Mouse (Mus musculus) intestine, embryonic 14.5 days (tissue): ENCODE results near the gene Sorl1. TPM values are rescaled to one million over a fixed set of nuclear protein-coding genes. Genes with fewer than 3 reads are reported as not detected.

Experiments
- ATAC-seq: fragments of 200-750 bp; cut with Nextera tagmentation; replicated peaks from 2 replicates; pipeline ENCODE4 v1.8.0; 2017; ENCODE audit warnings: low read depth, moderate number of reproducible peaks, moderate TSS enrichment, moderate library complexity; ENCODE audit not compliant: low FRiP score, low TSS enrichment
- DNase-seq: peaks from one replicate; pipeline ENCODE4 v3.0.0-alpha.2; 2018; ENCODE audit warnings: low spot score
- H3K27ac ChIP-seq: fragments of 300-500 bp; sonication (generic); 2 replicates; pipeline ENCODE4 v1.5.1; 2014; ENCODE audit warnings: low read depth, mild to moderate bottlenecking, control low read depth
- H3K27me3 ChIP-seq: fragments of 300-500 bp; sonication (generic); replicated peaks from 2 replicates; pipeline ENCODE4 v1.6.1; 2014; ENCODE audit warnings: low read length, control low read depth; ENCODE audit not compliant: control insufficient read depth, insufficient read depth
- H3K36me3 ChIP-seq: fragments of 300-500 bp; sonication (generic); 2 replicates; pipeline ENCODE4 v1.6.1; 2014; ENCODE audit warnings: low read length, control low read depth; ENCODE audit not compliant: control insufficient read depth, insufficient read depth
- H3K4me1 ChIP-seq: fragments of 300-500 bp; sonication (generic); replicated peaks from 2 replicates; pipeline ENCODE4 v1.6.1; 2014; ENCODE audit warnings: low read length, control low read depth, mixed read lengths; ENCODE audit not compliant: control insufficient read depth, insufficient read depth
- H3K4me2 ChIP-seq: fragments of 300-500 bp; sonication (generic); 2 replicates; pipeline ENCODE4 v1.6.1; 2014; ENCODE audit warnings: low read length
- H3K4me3 ChIP-seq: fragments of 300-500 bp; sonication (generic); 2 replicates; pipeline ENCODE4 v1.5.1; 2014; ENCODE audit warnings: low read depth, low read length, control low read depth, mixed read lengths
- H3K9ac ChIP-seq: fragments of 300-500 bp; sonication (generic); 2 replicates; pipeline ENCODE4 v1.6.1; 2014; ENCODE audit warnings: mild to moderate bottlenecking, low read length
- H3K9me3 ChIP-seq: fragments of 300-500 bp; sonication (generic); 2 replicates; pipeline ENCODE4 v1.6.1; 2016; ENCODE audit warnings: low read length, control low read depth; ENCODE audit not compliant: control insufficient read depth
- WGBS: fragments of 180-500 bp; shearing (Covaris S2); extraction: QIAGEN DNeasy Blood & Tissue Kit; methylation state at CpG from one replicate; pipeline ENCODE4 v1.1.7; 2014; 5-methylcytosine and 5-hydroxymethylcytosine counted together
- polyA plus RNA-seq: library from polyadenylated mRNA; unstranded; fragments of >200 nt; fragmentation: Nextera tagmentation; extraction: Ambion mirVana; gene quantifications from 2 replicates; pipeline ENCODE4 v1.2.1, GENCODE M21; 2014

Sorl1 gene
- polyA plus RNA-seq: 11.7 and 12.2 TPM in 2 replicates

- Histone ChIP-seq H3K9ac (peak within 1 kb of the TSS; percentile 77), H3K27ac (peak within 1 kb of the TSS; percentile 27; the same call in 1 of the 2 replicates), H3K36me3 (no peaks in the 10 kb centered on the region), H3K9me3 (no peaks in the 10 kb centered on the region), H3K4me1 (no peaks in the 10 kb centered on the region; the same call in 1 of the 2 replicates), H3K4me3 (peak within 1 kb of the TSS; percentile 79), H3K4me2 (peak within 1 kb of the TSS; percentile 97), H3K27me3 (no peaks in the 10 kb centered on the region)
- DNase-seq (peak; percentile 84), ATAC-seq (peak; percentile 85)
- WGBS: under 1% methylated on average over 80 of the region's 94 CpGs
These were observed at the start of gene Sorl1 for GRCm38 (mm10) chr9:42123713-42124576. Gene Sorl1 (minus strand): TSS chr9:42124297.

- no peak for ATAC-seq
These were observed 49.7 kb upstream of the Sorl1 start for GRCm38 (mm10) chr9:42173781-42174180.

GRCm38 (mm10) chr9:42169491-42169890 is 45.4 kb upstream of the Sorl1 start:
- no peak overlapping the region for H3K4me2 ChIP-seq

More at GRCm38 (mm10) chr9:42173781-42174180, 49.7 kb upstream of the Sorl1 start:
- H3K27ac ChIP-seq: no peak overlapping the region
- no peak overlapping the region for H3K4me3 ChIP-seq
- no peaks in the 10 kb centered on the region for H3K4me1 ChIP-seq
- no peaks in the 10 kb centered on the region for H3K9me3 ChIP-seq
- no peak overlapping the region for H3K9ac ChIP-seq
- DNase-seq: no peak
- H3K27me3 ChIP-seq: no peaks in the 10 kb centered on the region
- no peaks in the 10 kb centered on the region for H3K36me3 ChIP-seq
- WGBS: 76% methylated on average over 3 of the region's 3 CpGs
- H3K4me2 ChIP-seq: no peak overlapping the region

GRCm38 (mm10) chr9:42169025-42169424 is 44.9 kb upstream of the Sorl1 start:
- Histone ChIP-seq H3K36me3 (no peaks in the 10 kb centered on the region), H3K4me2 (no peak overlapping the region), H3K4me3 (no peak overlapping the region), H3K9me3 (no peaks in the 10 kb centered on the region), H3K9ac (no peak overlapping the region), H3K4me1 (no peaks in the 10 kb centered on the region), H3K27me3 (no peaks in the 10 kb centered on the region), H3K27ac (no peak overlapping the region)
- DNase-seq: no peak
- WGBS: 86% methylated on average over 7 of the region's 7 CpGs
- no peak for ATAC-seq

More at GRCm38 (mm10) chr9:42169491-42169890, 45.4 kb upstream of the Sorl1 start:
- Histone ChIP-seq H3K4me1 (no peaks in the 10 kb centered on the region), H3K36me3 (no peaks in the 10 kb centered on the region), H3K9ac (no peak overlapping the region), H3K9me3 (no peaks in the 10 kb centered on the region), H3K27me3 (no peaks in the 10 kb centered on the region), H3K27ac (no peak overlapping the region), H3K4me3 (no peak overlapping the region)
- 88% methylated on average over 8 of the region's 8 CpGs for WGBS
- no peak for ATAC-seq
- no peak for DNase-seq

GRCm38 (mm10) chr9:42164930-42165329 is 40.8 kb upstream of the Sorl1 start:
- no peaks in the 10 kb centered on the region for H3K27me3 ChIP-seq
- no peaks in the 10 kb centered on the region for H3K9me3 ChIP-seq
- no peak overlapping the region for H3K9ac ChIP-seq
- ATAC-seq (no peak), DNase-seq (no peak)
- WGBS: 76% methylated on average over 2 of the region's 2 CpGs
- no peak overlapping the region for H3K4me3 ChIP-seq
- no peaks in the 10 kb centered on the region for H3K4me1 ChIP-seq
- no peak overlapping the region for H3K4me2 ChIP-seq
- no peaks in the 10 kb centered on the region for H3K36me3 ChIP-seq
- H3K27ac ChIP-seq: no peak overlapping the region

GRCm38 (mm10) chr9:42163011-42163410 is 38.9 kb upstream of the Sorl1 start:
- ATAC-seq: no peak
- WGBS: 81% methylated on average over 4 of the region's 4 CpGs

GRCm38 (mm10) chr9:42159376-42159775 is 35.3 kb upstream of the Sorl1 start:
- H3K4me3 ChIP-seq: no peak overlapping the region
- H3K9me3 ChIP-seq: no peaks in the 10 kb centered on the region
- no peak overlapping the region for H3K4me2 ChIP-seq
- no peaks in the 10 kb centered on the region for H3K4me1 ChIP-seq
- DNase-seq (no peak), ATAC-seq (no peak)
- no peak overlapping the region for H3K27ac ChIP-seq
- WGBS: 67% methylated on average over 5 of the region's 5 CpGs
- no peak overlapping the region for H3K9ac ChIP-seq
- H3K27me3 ChIP-seq: no peaks in the 10 kb centered on the region
- no peaks in the 10 kb centered on the region for H3K36me3 ChIP-seq

More at GRCm38 (mm10) chr9:42163011-42163410, 38.9 kb upstream of the Sorl1 start:
- H3K9me3 ChIP-seq: no peaks in the 10 kb centered on the region
- H3K4me1 ChIP-seq: no peaks in the 10 kb centered on the region
- DNase-seq: no peak
- no peak overlapping the region for H3K4me3 ChIP-seq
- H3K36me3 ChIP-seq: no peaks in the 10 kb centered on the region
- H3K4me2 ChIP-seq: no peak overlapping the region
- H3K27ac ChIP-seq: no peak overlapping the region
- no peak overlapping the region for H3K9ac ChIP-seq
- H3K27me3 ChIP-seq: no peaks in the 10 kb centered on the region

- Histone ChIP-seq H3K4me3 (no peak overlapping the region), H3K4me1 (no peaks in the 10 kb centered on the region)
- whole genome bisulfite sequencing: 64% methylated on average over 5 of the region's 5 CpGs
These were observed 34.6 kb upstream of the Sorl1 start for GRCm38 (mm10) chr9:42158652-42159051.

More at GRCm38 (mm10) chr9:42158652-42159051, 34.6 kb upstream of the Sorl1 start:
- no peaks in the 10 kb centered on the region for H3K27me3 ChIP-seq
- DNase-seq: no peak
- H3K9ac ChIP-seq: no peak overlapping the region
- no peaks in the 10 kb centered on the region for H3K9me3 ChIP-seq
- no peaks in the 10 kb centered on the region for H3K36me3 ChIP-seq
- no peak overlapping the region for H3K27ac ChIP-seq
- no peak for ATAC-seq
- H3K4me2 ChIP-seq: no peak overlapping the region
